Mouse (Mus musculus) lung, adult 2 months (tissue): Measurements from ENCODE around the gene Pramel6. TPM values are rescaled to one million over a fixed set of nuclear protein-coding genes. Genes with fewer than 3 reads are reported as not detected.
"Not testable (repeated sequence)": the region's sequence is repeated elsewhere in the genome, so short reads cannot be mapped to it uniquely, and the experiment has no call there.

Experiments
- DNase-seq: peaks from one replicate; pipeline ENCODE4 v3.0.0; 2022
- H3K4me1 ChIP-seq: fragments of 200-500 bp; 2 replicates; pipeline ENCODE4 v1.6.1; 2011; ENCODE audit warnings: low read length; ENCODE audit not compliant: control insufficient read depth, insufficient read depth
- H3K4me3 ChIP-seq: fragments of 200-500 bp; replicated peaks from 2 replicates; pipeline ENCODE3; 2011; ENCODE audit warnings: low read depth, mild to moderate bottlenecking, control low read depth, low read length; ENCODE audit errors: extremely low read depth
- CTCF ChIP-seq: fragments of 200-500 bp; IDR thresholded peaks from 2 replicates; pipeline ENCODE4 v1.5.1; 2011; ENCODE audit warnings: mild to moderate bottlenecking, low read length, control low read depth; ENCODE audit not compliant: insufficient read depth
- POLR2A ChIP-seq: fragments of 200-500 bp; IDR thresholded peaks from 2 replicates; pipeline ENCODE4 v1.6.1; 2011; ENCODE audit warnings: low read depth, mild to moderate bottlenecking, control low read depth, low read length, borderline replicate concordance; ENCODE audit errors: extremely low read depth
- WGBS: fragments of 180-500 bp; shearing (Covaris S2); methylation state at CpG from one replicate; pipeline ENCODE4 v1.1.7; 2018; 5-methylcytosine and 5-hydroxymethylcytosine counted together
- polyA plus RNA-seq: library from polyadenylated mRNA; depleted of rRNA; stranded (reverse); fragments of >200 nt; gene quantifications from 2 replicates; pipeline ENCODE4 v1.2.3, GENCODE M21; 2012; rRNA removed

Pramel6 gene
- polyA plus RNA-seq, result not detected in 2 replicates

DNA sequence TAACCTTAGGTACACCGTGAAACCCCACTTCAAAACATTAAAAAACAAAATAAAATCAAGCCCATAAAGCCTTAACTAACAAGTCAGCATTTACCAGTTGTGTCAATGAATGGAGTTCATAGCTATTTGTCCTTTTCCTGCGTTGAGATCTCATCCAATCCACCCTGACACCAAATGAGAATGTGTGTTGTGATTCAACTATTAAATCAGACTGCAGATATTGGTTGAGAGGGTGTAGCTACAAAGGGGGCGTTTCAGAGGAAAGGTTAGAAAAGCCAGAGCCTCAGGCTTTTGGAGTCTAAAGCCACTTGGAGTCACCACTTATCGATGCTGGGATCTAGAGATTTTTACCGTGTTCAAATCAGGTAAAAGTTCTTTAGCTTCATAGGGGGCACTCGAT lies at the start of gene Pramel6:
TSS of gene Pramel6 (plus strand) at position 301 of the 400 bp plus-strand sequence.
- no peak for DNase-seq
- Histone ChIP-seq H3K4me3 (no peak within 1 kb of the TSS), H3K4me1 (no peaks in the 10 kb centered on the region)
- TF ChIP-seq CTCF (no peak), POLR2A (no peak)
- 80% methylated on average over 6 of the region's 6 CpGs for WGBS

DNA sequence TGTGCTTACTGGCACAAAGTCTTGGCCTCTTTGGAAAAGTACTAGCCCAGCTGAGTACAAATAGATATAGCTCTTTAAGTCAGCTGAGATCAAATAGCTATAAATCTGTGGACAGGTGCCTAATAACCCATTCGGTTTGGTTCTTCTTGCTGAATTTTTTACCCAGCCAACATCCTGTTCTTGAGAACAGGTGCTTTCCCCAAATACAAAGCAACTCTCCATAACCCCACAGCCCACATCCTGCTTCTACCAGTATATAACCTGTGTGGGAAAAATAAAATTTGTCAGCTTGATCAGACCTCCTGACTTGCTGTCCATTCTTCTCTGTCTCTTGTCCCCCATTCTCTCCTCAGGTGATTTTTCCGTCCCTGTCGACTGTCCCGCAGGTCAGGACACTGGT lies 44.6 kb upstream of the Pramel6 start:
- no peak for DNase-seq
- TF ChIP-seq POLR2A, result no peak
- TF ChIP-seq CTCF, result no peak
- no peak overlapping the region for H3K4me3 ChIP-seq
- 86% methylated on average over 4 of the region's 4 CpGs for WGBS
- no peaks in the 10 kb centered on the region for H3K4me1 ChIP-seq

DNA sequence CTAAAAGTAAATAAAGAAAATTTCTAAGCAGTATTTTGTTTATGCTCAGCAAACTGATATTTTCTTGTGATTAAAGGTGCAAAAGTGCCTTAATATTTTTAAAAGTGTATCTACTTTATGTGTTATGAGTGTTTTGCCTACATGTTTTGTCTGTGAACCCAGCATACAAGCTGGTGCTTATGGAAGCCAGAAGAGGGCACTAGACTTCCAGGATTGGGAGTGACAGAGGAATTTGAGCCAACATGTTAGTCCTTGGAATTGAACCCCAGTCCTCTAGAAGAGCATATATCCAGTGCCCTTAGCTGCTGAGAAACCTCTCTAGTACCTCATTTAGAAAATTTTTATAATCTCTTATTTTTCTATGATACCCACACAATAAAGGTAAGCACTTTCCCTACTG lies 26.2 kb upstream of the Pramel6 start:
- H3K4me1 ChIP-seq, result no peaks in the 10 kb centered on the region
- H3K4me3 ChIP-seq, result no peak overlapping the region
- TF ChIP-seq CTCF (no peak), POLR2A (no peak)
- DNase-seq, result no peak

DNA sequence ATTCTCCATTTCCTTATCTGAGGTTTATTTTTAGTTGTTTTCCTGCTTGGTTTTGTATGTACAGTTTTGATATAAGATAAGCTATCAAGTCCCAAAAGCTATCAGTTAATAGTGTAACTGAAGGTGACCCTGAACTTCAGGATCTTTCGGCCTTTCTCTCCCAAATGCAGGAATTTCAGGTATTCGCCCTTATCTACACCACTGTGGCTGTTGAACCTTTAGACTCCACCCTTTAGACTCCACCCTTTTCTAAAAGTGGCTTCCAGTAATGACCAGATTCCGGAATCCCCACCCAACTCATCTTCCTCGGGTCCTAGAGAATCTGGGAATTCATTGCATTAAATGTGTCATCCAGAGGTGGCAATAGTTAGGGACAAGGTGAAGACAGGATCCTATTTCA lies 25.2 kb upstream of the Pramel6 start:
- H3K4me1 ChIP-seq, result no peaks in the 10 kb centered on the region
- DNase-seq, result no peak
- WGBS, result 68% methylated on average over 4 of the region's 4 CpGs
- no peak overlapping the region for H3K4me3 ChIP-seq
- TF ChIP-seq POLR2A, result no peak
- no peak for TF ChIP-seq CTCF

DNA sequence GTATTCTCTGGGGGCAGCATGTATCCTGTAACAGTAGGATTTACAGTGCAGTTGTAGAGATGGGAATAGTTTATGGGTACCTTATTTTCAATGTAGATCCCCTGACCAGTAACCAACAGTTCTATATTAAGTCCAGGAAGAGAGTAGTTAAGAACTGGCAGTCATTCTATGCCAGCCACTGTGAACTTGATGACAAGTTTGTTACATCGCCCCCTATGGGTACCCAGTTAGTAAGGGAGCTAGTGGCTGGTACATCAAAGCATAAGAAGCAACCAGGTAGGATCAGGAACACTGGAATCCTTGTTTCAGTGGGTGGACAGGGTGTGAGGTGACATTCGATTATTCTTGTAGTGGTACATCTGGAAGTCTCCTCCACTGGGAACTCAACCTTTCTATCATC lies 24.1 kb upstream of the Pramel6 start:
- no peak for TF ChIP-seq CTCF
- DNase-seq, result no peak
- Histone ChIP-seq H3K4me3 (no peak overlapping the region), H3K4me1 (no peaks in the 10 kb centered on the region)
- WGBS, result 59% methylated on average over 2 of the region's 2 CpGs

DNA sequence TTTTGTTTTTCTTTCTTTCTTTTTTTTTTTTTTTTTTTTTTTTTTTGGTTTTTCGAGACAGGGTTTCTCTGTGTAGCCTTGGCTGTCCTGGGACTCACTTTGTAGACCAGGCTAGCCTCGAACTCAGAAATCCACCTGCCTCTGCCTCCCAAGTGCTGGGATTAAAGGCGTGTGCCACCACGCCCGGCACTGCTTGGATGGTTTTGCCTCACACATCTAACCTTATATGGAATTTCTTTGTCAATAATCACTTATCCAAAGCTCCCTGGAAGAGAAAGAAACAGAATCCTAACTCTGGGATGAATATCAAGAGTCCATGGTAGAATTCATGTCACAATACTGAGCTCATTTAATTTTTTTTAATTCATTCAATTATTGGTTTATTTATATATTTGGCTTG lies 9.4 kb upstream of the Pramel6 start, which contains the start of gene Pramel7:
TSS of gene Pramel7 (minus strand) at position 101 of the 400 bp plus-strand sequence.
- DNase-seq, H3K4me1 ChIP-seq, H3K4me3 ChIP-seq: not testable (repeated sequence)
- 97% methylated on average over 3 of the region's 5 CpGs for WGBS

DNA sequence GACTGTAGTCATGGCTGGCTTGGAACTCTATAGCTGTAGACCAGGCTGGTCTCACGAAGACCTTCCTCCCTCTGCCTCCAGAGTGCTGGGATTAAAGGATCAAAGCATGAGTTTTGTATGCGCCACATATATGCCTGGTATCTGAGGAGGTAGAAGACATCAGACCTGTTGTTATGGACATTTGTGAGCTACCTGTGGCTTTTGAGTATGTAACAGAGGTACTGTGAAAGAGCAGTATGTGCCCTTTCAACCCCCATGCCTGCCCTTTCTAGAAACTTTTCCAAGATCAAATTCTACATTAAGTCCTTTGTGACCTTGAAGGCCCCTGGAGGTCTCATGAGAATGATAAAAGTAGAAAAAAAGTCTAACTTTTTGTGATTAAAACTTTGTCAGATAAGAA lies 8.7 kb downstream of the Pramel6 start:
- Histone ChIP-seq H3K4me3 (no peak overlapping the region), H3K4me1 (no peaks in the 10 kb centered on the region)
- DNase-seq, result no peak
- no peak for TF ChIP-seq POLR2A
- TF ChIP-seq CTCF, result no peak
- 75% methylated on average over 2 of the region's 2 CpGs for WGBS

DNA sequence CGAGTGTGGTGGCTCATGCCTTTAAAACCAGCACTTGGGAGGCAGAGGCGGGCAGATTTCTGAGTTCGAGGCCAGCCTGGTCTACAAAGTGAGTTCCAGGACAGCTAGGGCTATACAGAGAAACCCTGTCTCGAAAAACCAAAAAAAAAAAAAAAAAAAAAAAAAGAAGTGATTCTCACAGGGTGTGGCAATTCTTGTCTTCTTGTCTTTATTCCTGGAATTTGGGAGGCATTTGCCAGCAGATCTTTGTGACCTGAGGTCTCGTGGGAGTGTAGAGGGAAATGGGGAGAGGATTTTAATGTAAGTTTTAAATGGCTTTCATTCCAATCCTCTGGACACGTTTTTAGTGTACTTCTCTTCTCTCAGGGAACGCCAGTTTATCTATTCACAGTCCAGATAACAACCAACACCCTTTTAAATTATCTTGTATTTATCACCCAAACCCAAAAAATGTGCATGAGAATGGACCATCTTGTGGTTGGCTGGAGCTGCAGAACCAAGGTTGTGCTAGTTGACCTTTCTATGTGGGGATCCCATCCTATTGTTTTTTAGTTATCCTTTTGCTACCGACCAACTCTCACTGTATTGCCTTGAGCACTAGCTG lies 9.2 kb downstream of the Pramel6 start:
- no peaks in the 10 kb centered on the region for H3K4me1 ChIP-seq
- H3K4me3 ChIP-seq, result no peak overlapping the region
- 63% methylated on average over 8 of the region's 8 CpGs for WGBS
- no peak for DNase-seq
- TF ChIP-seq CTCF (no peak), POLR2A (no peak)

DNA sequence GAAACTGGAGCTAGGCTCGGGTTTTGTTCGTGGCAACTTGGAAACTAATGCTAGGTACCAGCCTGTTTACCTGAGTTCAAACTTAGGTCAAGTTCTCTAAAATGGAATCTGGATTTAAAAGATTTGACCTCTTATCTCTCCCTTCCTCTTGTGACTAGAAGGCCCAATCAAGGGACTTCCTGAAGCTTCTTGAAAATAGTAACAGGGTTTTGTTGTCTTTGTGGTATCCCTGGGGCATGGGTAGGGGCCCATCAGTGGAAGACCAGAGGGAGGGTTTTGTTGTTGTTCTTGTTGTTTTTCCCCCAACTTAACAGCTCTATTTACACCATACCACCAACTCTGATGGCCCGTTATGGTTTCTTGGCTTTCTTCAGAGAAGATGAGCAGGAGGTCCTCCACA lies 10.2 kb downstream of the Pramel6 start:
- WGBS, result 77% methylated on average over 3 of the region's 3 CpGs
- DNase-seq, result no peak
- TF ChIP-seq CTCF, result no peak
- Histone ChIP-seq H3K4me3 (no peak overlapping the region), H3K4me1 (no peaks in the 10 kb centered on the region)

DNA sequence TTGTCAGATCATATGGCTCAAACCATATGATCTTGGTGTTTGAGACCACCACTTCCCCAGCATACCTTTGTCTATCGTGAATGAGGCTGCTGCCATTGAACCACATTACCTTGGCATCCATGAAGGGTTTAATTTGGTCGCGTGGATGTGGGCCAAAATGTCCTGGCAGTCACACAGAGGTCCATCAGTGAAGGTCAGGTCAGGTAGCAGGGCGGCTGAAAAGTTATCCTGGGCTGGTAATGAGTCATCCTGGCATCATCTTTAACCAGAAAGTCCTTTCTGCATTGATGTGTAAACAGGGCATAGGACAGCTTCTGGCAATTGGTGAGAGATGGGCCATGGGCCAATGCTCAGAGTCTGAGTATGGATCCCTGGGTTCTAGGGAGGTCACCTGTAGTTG lies 14.3 kb downstream of the Pramel6 start:
- DNase-seq, result no peak
- Histone ChIP-seq H3K4me1 (no peaks in the 10 kb centered on the region), H3K4me3 (no peak overlapping the region)
- 76% methylated on average over 4 of the region's 4 CpGs for whole genome bisulfite sequencing
- TF ChIP-seq POLR2A, result no peak
- TF ChIP-seq CTCF, result no peak

DNA sequence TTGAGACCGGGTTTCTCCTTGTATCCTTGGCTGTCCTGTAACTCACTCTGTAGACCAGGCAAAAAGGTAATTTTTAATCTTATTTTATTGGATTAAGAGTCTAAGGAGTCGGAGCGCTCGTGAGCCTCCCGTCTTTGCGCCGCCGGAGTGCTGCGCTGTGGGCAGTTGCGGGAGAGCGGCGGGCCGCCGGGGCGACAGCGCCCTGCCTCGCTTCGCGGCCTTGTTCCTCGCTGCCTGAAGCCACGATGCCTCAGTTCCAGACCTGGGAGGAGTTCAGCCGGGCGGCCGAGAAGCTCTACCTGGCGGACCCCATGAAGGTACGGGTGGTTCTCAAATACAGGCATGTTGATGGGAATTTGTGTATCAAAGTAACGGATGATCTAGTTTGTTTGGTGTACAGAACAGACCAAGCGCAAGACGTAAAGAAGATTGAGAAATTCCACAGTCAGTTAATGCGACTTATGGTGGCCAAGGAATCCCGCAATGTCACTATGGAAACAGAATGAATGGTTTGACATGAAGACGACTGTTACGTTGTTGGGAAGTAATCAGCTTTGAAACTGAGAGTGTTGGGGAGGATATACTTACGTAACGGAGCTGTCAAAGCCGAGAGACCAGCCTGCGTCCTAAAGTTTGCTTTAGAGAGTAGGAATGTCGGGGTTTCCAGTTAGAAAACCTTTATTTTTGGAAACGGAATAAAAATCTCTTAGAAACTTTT lies 19.7 kb downstream of the Pramel6 start:
- H3K4me3 ChIP-seq, H3K4me1 ChIP-seq, DNase-seq: not testable (repeated sequence)
- WGBS, result 25% methylated on average over 39 of the region's 39 CpGs
